Mouse (Mus musculus) mouse trophoblast stem cell (cell line): ENCODE results near the gene Themis2.
"Not testable (repeated sequence)": the region's sequence is repeated elsewhere in the genome, so short reads cannot be mapped to it uniquely, and the experiment has no call there.

ENCODE experiments used
- in situ Hi-C, 2 experiments: fragments of 300-500 bp; cut with MseI, MboI; formaldehyde crosslinking; loops; 2 replicates in 1 of 2; 3 replicates in 1 of 2; pipeline ENCODE4 v1.15.1; 2025

Themis2 gene

DNA sequence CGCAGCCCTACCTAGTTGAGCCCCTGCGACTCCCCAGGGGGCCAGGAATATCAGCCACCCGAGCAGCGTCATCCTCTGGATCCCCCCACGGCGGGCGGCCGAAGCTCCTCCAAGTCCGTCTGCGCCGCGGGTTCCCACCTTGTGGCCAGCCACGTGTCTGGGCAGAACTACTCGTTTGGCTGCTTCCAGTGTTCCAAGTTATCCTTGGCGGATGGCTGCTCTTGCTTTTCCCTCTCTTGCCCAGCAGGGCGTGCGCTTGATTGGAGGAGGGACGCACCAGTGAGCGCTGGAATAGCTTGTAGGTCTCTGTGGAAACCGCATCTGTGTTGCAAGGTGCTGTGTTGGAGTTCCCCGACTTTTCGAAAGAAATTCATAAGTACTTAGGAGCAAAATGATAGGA, 39.2 kb downstream of the Themis2 start, which contains the start of gene Smpdl3b:
Gene Smpdl3b, minus strand, starts transcription at position 279 of the 400 bp plus-strand sequence.
- in situ Hi-C loops: no loop called here

GRCm38 (mm10) chr4:132752992-132753391, 43.2 kb downstream of the Themis2 start:
- in situ Hi-C loops: no loop called here

DNA sequence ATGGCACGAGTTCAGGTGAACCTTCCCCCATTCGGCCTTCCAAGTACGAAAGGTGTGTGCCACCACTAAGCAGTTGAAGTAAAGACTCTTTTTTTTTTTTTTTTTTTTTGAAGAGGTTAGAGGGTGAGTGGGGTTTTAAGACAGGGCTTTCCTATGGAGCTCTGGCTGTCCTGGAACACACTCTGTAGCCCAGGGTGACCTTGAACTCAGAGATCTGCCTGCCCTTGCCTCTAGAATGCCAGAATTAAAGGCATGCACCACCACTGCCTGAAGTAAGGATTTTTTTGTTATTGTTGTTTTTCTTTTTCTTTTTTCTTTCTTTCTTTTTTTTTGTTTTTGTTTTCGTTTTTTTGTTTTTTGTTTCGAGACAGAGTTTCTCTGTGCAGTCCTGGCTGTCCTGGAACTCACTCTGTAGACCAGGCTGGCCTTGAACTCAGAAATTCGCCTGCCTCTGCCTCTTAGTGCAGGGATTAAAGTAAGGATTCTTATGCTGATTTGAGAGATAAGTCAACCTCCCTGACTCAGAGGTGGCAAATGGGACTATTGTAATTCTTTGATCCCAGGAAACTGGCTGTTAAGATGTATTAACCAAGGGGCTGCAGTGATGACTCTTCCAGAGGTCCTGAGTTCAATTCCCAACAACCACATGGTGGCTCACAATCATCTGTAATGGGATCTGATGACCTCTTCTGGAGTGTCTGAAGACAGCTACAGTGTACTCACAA, 46.8 kb downstream of the Themis2 start:
- in situ Hi-C loops: no loop called here

DNA sequence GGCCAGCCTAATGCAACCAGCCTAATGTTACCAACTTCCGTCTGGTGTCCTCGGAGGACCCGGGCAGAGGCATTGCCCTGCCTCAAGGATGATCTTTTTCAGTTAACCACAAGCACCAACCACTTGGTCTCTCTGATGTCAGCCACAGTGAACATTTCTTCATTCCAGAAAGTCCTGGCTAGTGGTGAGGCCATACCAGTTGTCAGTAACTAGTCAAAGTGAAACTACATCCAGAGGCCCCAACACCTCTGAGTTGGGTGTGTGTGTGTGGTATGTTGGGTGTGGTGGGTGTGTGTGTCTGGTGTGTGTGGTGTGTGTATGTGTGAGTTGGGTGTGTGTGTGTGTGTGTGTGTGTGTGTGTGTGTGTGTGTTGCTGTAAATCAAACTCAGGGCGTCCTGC, 47.4 kb downstream of the Themis2 start:
- in situ Hi-C loops: no loop called here

GRCm38 (mm10) chr4:132747664-132748259, 48.4 kb downstream of the Themis2 start:
- in situ Hi-C loops: no loop called here

- in situ Hi-C loops: no loop called here
Measured at GRCm38 (mm10) chr4:132746911-132747517, 49.2 kb downstream of the Themis2 start.

DNA sequence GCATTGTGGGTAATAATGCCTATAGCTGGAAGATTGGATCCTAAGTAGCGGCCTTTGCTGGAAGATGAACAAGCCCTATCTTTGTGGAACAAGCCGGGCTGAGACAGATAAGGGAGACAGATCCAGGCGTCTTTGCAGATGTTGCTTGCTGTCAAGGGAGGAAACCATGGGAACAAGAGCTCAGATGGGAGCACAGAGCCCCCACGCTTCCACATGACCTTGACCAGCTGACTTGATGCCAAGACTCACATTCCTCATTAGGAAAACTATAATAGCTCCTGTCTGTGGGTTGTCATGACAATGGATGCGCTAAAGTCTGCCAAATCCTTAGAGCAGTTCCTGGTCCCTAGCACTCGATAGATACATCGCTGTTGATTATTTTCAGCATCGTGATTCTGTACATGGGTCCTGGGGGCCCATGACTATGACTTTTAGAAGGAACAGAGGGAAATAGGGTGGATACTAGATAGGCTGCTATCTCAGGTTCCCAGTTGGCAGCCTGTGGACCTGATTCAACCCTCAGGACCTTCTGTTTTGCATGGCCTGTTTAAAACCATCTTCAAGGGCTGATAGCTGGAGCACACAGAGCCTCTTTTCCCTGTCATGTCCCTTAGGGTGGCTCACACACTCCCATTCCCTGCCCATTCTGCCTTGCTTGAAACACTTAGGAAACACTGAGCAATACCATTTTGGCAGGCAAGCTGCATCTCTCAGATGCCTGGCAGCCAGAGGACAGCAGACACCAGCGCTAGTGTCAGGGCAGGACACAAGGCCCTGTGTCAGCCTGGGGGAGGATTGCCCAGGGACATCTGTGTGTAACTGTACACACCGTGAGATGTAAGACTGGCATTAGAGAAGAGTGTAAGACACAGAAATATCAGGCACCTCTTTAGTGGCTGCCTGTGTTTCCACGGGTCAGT, 51.9 kb downstream of the Themis2 start:
- in situ Hi-C loops: no loop called here

GRCm38 (mm10) chr4:132741491-132741890, 54.7 kb downstream of the Themis2 start:
- in situ Hi-C loops: no loop called here

DNA sequence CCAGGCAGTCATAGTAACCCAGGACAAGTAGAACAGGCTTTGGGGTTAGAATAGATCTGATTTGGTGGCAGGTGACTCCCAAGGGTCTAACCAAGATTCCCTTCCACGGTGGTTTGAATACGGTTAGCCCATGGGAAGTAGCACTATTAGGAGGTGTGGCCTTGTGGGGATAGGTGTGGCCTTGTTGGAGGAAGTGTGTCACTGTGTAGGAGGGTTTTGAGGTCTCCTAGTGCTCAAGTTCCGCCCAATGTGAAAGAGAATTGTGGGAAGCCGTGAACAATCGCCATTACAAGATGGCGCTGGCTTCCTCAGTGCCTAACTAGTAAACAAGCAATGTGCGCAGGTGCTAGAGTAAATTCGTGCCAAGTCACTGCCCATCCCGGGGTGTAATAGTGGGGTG, 59.0 kb downstream of the Themis2 start:
- in situ Hi-C loops: not testable (repeated sequence)

DNA sequence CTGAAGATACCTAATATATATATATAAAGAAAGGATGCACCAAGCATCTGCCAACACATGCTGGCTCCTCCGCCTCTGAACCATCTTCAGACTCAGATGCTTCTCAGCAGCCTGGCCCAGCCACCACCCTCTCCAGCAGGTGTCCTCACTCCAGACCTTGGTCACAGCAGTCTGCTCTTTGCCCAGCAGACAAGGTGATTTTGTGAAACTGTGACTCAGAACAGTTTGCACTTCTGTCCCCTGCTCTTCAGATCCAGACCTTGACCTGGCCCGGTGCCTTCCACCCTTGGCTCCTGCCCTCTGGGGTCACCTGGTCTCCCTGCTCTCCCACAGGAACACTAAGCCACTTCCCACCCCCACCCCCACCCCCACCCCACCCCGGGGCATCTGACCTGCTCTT, 60.3 kb downstream of the Themis2 start:
- in situ Hi-C loops: no loop called here

- in situ Hi-C loops: no loop called here
Measured at GRCm38 (mm10) chr4:132735389-132735788, 60.8 kb downstream of the Themis2 start.

- in situ Hi-C loops: no loop called here
Measured at GRCm38 (mm10) chr4:132734766-132735165, 61.4 kb downstream of the Themis2 start.

GRCm38 (mm10) chr4:132733071-132733770, 63.0 kb downstream of the Themis2 start:
- in situ Hi-C loops: no loop called here

DNA sequence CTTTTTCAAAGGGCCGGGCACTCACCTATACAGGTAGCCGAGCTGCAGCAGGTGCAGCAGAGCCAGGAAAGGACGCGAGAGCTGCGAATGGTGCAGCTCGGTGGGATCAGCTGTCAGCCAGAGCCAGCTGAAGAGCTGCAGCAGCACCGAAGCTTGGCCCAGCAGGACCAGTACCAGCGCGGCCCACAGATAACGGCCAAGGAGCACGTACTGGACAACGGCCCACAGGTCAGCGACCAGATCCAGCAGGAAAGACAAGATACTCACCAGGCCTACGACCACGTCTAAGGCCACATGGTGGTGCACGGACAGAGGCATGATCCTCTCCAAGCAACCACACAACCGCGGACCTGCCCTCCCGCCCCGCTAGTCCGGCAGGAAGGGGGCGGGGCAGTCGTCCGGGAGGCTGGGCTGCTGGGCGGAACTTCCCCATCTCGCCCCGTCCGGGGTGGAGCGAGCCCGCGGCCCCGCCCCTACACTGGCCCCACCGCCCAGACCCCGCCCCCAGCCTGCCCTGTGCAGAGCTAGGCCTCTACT, 64.0 kb downstream of the Themis2 start, which contains the start of gene Xkr8:
Gene Xkr8, minus strand, starts transcription at position 399 of the 537 bp plus-strand sequence.
- in situ Hi-C loops: no loop called here
